Mouse (Mus musculus): ENCODE measurements at regions not wholly inside any gene's neighbourhood (a gene's known extent, or its start where the extent isn't known, plus 50 kb on each side); places are given as distances from the start of the nearest gene placed in this dataset.

DNA sequence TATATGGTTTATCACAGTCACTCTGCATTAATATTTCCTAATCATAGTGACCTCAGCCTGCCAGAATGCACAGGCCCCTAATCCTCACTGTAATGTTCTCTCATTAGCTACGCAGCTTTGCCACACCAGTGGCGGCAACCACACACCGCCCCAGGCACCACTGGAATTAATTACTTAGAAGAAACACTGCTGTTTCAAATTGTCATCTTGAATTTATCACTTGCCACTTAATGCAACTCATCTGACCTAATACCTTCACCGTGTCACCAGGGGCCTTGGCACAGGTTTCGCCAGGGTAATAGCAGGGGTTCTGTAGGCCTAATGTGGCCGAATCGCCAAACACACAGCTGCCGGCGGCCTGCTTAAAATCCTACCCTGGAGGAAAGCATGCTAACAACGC is 328.5 kb upstream of the Atp5g3 start:
- no peak for TF ChIP-seq POLR2A (IDR thresholded peaks at IDR 0.05; ENCODE audit: low read depth, low read length)
- TF ChIP-seq CTCF (IDR thresholded peaks at IDR 0.05; ENCODE audit: borderline replicate concordance, insufficient read depth, low read length): no peak
